Mouse (Mus musculus): Measurements from ENCODE around the gene Sstr3. TPM values are rescaled to one million over a fixed set of nuclear protein-coding genes. Genes with fewer than 3 reads are reported as not detected.

Sstr3 gene
- polyA plus RNA-seq, 1 experiment from 2014 or later, result 0.02 TPM

- no peaks in the 10 kb centered on the region for H3K9me3 ChIP-seq (replicated peaks)
- peaks cover 55% of the 10 kb centered on the region for H3K4me1 ChIP-seq
- H3K27me3 ChIP-seq (ENCODE audit: low read depth, poor library complexity, severe bottlenecking), result peaks cover 22% of the 10 kb centered on the region
- 76% methylated on average over 10 of the region's 10 CpGs for WGBS
- no peak for DNase-seq (ENCODE audit: low spot score)
- peak overlapping the region; percentile 47; the same call in 1 of the 2 replicates for H3K27ac ChIP-seq (replicated peaks)
- no peak overlapping the region for H3K4me3 ChIP-seq
- no peaks in the 10 kb centered on the region for H3K36me3 ChIP-seq
These were observed 11.7 kb downstream of the Sstr3 start for GRCm38 (mm10) chr15:78532566-78533345.

- Histone ChIP-seq H3K27me3 (ENCODE audit: low read depth, poor library complexity, severe bottlenecking) (peaks cover 22% of the 10 kb centered on the region), H3K4me1 (peaks cover 55% of the 10 kb centered on the region), H3K27ac (replicated peaks) (peak overlapping the region; percentile 84), H3K4me3 (peak overlapping the region; percentile 54), H3K9me3 (replicated peaks) (no peaks in the 10 kb centered on the region), H3K36me3 (no peaks in the 10 kb centered on the region)
- WGBS, result under 1% methylated on average over 25 of the region's 25 CpGs
- DNase-seq (ENCODE audit: low spot score), result peak; percentile 95
These were observed 12.5 kb downstream of the Sstr3 start for GRCm38 (mm10) chr15:78531901-78532469.

GRCm38 (mm10) chr15:78531451-78531720, 13.1 kb downstream of the Sstr3 start:
- no peak for DNase-seq (ENCODE audit: low spot score)
- peaks cover 52% of the 10 kb centered on the region for H3K4me1 ChIP-seq
- peaks cover 22% of the 10 kb centered on the region for H3K27me3 ChIP-seq (ENCODE audit: low read depth, poor library complexity, severe bottlenecking)
- H3K36me3 ChIP-seq, result no peaks in the 10 kb centered on the region
- peak overlapping the region; percentile 84 for H3K27ac ChIP-seq (replicated peaks)
- H3K4me3 ChIP-seq, result peak overlapping the region; percentile 54
- WGBS, result 76% methylated on average over 4 of the region's 4 CpGs
- no peaks in the 10 kb centered on the region for H3K9me3 ChIP-seq (replicated peaks)

- WGBS, result 77% methylated on average over 17 of the region's 17 CpGs
- Histone ChIP-seq H3K4me3 (peak within 1 kb of the TSS; percentile 54), H3K27me3 (ENCODE audit: low read depth, poor library complexity, severe bottlenecking) (peaks cover 22% of the 10 kb centered on the region), H3K9me3 (replicated peaks) (no peaks in the 10 kb centered on the region), H3K4me1 (peaks cover 47% of the 10 kb centered on the region), H3K27ac (replicated peaks) (peak within 1 kb of the TSS; percentile 84), H3K36me3 (no peaks in the 10 kb centered on the region)
- no peak for DNase-seq (ENCODE audit: low spot score)
These were observed 13.6 kb downstream of the Sstr3 start, which contains the start of gene C1qtnf6 for GRCm38 (mm10) chr15:78530671-78531450. C1qtnf6 (minus strand) TSS chr15:78531416.

GRCm38 (mm10) chr15:78530141-78530540, 14.3 kb downstream of the Sstr3 start:
- Histone ChIP-seq H3K27me3 (ENCODE audit: low read depth, poor library complexity, severe bottlenecking) (peaks cover 22% of the 10 kb centered on the region), H3K4me1 (peaks cover 41% of the 10 kb centered on the region), H3K9me3 (replicated peaks) (no peaks in the 10 kb centered on the region), H3K4me3 (peak overlapping the region; percentile 50; the same call in 1 of the 2 replicates), H3K36me3 (no peaks in the 10 kb centered on the region), H3K27ac (replicated peaks) (no peak overlapping the region; the same call in 1 of the 2 replicates)
- no peak for DNase-seq (ENCODE audit: low spot score)
- WGBS, result 81% methylated on average over 3 of the region's 3 CpGs

- H3K36me3 ChIP-seq, result no peaks in the 10 kb centered on the region
- H3K9me3 ChIP-seq (replicated peaks), result no peaks in the 10 kb centered on the region
- H3K4me3 ChIP-seq, result peak overlapping the region; percentile 50
- H3K4me1 ChIP-seq, result peaks cover 46% of the 10 kb centered on the region
- H3K27ac ChIP-seq (replicated peaks), result peak overlapping the region; percentile 82
- H3K27me3 ChIP-seq (ENCODE audit: low read depth, poor library complexity, severe bottlenecking), result peaks cover 22% of the 10 kb centered on the region
- WGBS, result 3% methylated on average over 15 of the region's 15 CpGs
- peak; percentile 77 for DNase-seq (ENCODE audit: low spot score)
These were observed 15.0 kb downstream of the Sstr3 start for GRCm38 (mm10) chr15:78529428-78529990.

GRCm38 (mm10) chr15:78528726-78529411, 15.6 kb downstream of the Sstr3 start:
- H3K36me3 ChIP-seq, result no peaks in the 10 kb centered on the region
- no peaks in the 10 kb centered on the region for H3K9me3 ChIP-seq (replicated peaks)
- H3K27ac ChIP-seq (replicated peaks), result peak overlapping the region; percentile 82
- peaks cover 22% of the 10 kb centered on the region for H3K27me3 ChIP-seq (ENCODE audit: low read depth, poor library complexity, severe bottlenecking)
- no peak for DNase-seq (ENCODE audit: low spot score)
- 55% methylated on average over 11 of the region's 11 CpGs for WGBS
- peak overlapping the region; percentile 50 for H3K4me3 ChIP-seq
- peaks cover 52% of the 10 kb centered on the region for H3K4me1 ChIP-seq

- WGBS, result 83% methylated on average over 7 of the region's 7 CpGs
- H3K27me3 ChIP-seq (ENCODE audit: low read depth, poor library complexity, severe bottlenecking), result peaks cover 21% of the 10 kb centered on the region
- no peak overlapping the region for H3K27ac ChIP-seq (replicated peaks)
- H3K36me3 ChIP-seq, result no peaks in the 10 kb centered on the region
- DNase-seq (ENCODE audit: low spot score), result no peak
- H3K4me3 ChIP-seq, result no peak overlapping the region
- H3K4me1 ChIP-seq, result peaks cover 55% of the 10 kb centered on the region
- no peaks in the 10 kb centered on the region for H3K9me3 ChIP-seq (replicated peaks)
These were observed 16.5 kb downstream of the Sstr3 start for GRCm38 (mm10) chr15:78527973-78528372.

GRCm38 (mm10) chr15:78524163-78524562, 20.3 kb downstream of the Sstr3 start:
- Histone ChIP-seq H3K9me3 (replicated peaks) (no peaks in the 10 kb centered on the region), H3K27ac (replicated peaks) (peak overlapping the region; percentile 39; the same call in 1 of the 2 replicates), H3K4me1 (peaks cover 29% of the 10 kb centered on the region), H3K36me3 (no peaks in the 10 kb centered on the region), H3K4me3 (no peak overlapping the region), H3K27me3 (ENCODE audit: low read depth, poor library complexity, severe bottlenecking) (no peaks in the 10 kb centered on the region)
- DNase-seq (ENCODE audit: low spot score), result no peak
- 88% methylated on average over 5 of the region's 5 CpGs for WGBS

- Histone ChIP-seq H3K4me1 (peaks cover 19% of the 10 kb centered on the region), H3K27me3 (ENCODE audit: low read depth, poor library complexity, severe bottlenecking) (no peaks in the 10 kb centered on the region), H3K4me3 (no peak overlapping the region), H3K27ac (replicated peaks) (no peak overlapping the region), H3K36me3 (no peaks in the 10 kb centered on the region), H3K9me3 (replicated peaks) (no peaks in the 10 kb centered on the region)
- no peak for DNase-seq (ENCODE audit: low spot score)
- WGBS, result 90% methylated on average over 6 of the region's 6 CpGs
These were observed 22.6 kb downstream of the Sstr3 start for GRCm38 (mm10) chr15:78521892-78522291.

- DNase-seq (ENCODE audit: low spot score), result no peak
- H3K27me3 ChIP-seq (ENCODE audit: low read depth, poor library complexity, severe bottlenecking), result no peaks in the 10 kb centered on the region
- H3K36me3 ChIP-seq, result no peaks in the 10 kb centered on the region
- WGBS, result 72% methylated on average over 8 of the region's 8 CpGs
- peak overlapping the region; percentile 20; the same call in 1 of the 2 replicates for H3K27ac ChIP-seq (replicated peaks)
- H3K4me3 ChIP-seq, result no peak overlapping the region
- H3K4me1 ChIP-seq, result peaks cover 19% of the 10 kb centered on the region
- H3K9me3 ChIP-seq (replicated peaks), result no peaks in the 10 kb centered on the region
These were observed 23.2 kb downstream of the Sstr3 start for GRCm38 (mm10) chr15:78521331-78521730.

- Histone ChIP-seq H3K27ac (replicated peaks) (no peak overlapping the region; the same call in 1 of the 2 replicates), H3K4me3 (no peak overlapping the region), H3K9me3 (replicated peaks) (no peaks in the 10 kb centered on the region), H3K27me3 (ENCODE audit: low read depth, poor library complexity, severe bottlenecking) (no peaks in the 10 kb centered on the region), H3K4me1 (peaks cover 19% of the 10 kb centered on the region), H3K36me3 (no peaks in the 10 kb centered on the region)
- DNase-seq (ENCODE audit: low spot score), result no peak
- WGBS, result 83% methylated on average over 13 of the region's 13 CpGs
These were observed 24.3 kb downstream of the Sstr3 start for GRCm38 (mm10) chr15:78520112-78520715.
